Mouse (Mus musculus): ENCODE data around the gene Myo1h.

Myo1h gene

DNA sequence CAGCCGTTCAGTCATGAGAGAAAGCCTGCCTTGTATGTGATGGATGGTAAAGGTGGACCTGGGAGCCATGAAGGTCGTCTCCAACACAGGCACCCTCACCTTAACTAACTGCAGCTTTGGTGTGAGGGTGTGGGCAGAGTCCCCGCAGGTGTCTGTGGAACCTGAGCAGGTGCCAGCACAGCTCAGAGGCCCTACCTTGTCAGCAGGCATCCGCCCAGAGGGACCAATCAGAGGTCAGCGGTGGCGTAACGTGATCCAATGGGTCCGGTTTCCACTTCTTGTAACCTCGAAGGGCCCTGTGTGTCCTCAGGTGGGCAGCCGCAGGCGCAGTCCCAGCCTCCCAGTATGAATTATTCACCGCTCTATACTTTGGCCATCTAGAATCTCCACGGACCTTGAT, at the start of gene Myo1h:
TSS of gene Myo1h (plus strand) at position 293 of the 400 bp plus-strand sequence.
- in situ Hi-C loops (cut with MboI; ENCODE audit: unreplicated experiment in 2 of 2): loop anchor here in 1 of 2 experiments (25.0 kb wide), 1 partner anchor 602 kb away; no protein-coding TSS in a partner anchor

DNA sequence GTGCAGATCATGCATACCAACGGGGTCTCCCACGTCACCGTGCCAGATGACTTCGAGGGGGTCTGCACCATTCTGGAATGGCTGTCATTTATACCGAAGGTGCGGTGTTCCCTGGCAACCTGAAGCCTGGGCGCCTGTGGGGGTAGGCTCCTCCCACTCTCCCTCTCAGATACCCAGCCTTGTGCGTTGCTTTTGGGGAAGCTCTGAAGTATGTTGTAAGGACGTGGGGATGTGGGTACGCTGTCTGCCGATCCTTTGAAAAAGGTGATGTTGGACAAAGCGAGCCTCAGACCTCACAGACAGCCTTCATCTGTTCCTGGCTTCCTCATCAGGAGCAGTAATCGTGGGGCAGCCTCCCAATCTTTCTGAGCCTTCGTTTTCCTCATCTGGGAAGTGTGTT, 49.2 kb upstream of the Myo1h start:
- in situ Hi-C loops (cut with MboI; ENCODE audit: unreplicated experiment in 2 of 2): no loop called here

- in situ Hi-C loops (cut with MboI; ENCODE audit: unreplicated experiment in 2 of 2): no loop called here
Observed at GRCm38 (mm10) chr5:114246465-114246864, 42.5 kb upstream of the Myo1h start.

DNA sequence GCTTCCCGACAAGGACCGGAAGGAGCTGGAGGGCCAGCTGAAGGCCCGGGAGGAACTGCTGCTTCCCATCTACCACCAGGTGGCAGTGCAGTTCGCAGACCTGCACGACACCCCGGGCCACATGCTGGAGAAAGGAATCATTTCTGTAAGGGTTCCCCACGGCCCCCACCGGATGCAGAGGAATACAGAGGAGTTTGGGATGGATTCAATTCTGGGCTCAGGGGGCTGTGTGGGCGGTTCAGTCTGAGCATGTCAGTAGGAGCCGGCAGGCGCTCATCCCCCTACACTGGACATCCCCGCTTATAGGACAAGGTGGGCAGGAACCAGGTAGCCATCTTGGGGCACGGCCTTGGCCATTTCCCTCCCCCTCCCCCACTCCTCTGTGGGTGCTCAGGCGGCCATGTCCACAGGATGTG, 40.8 kb upstream of the Myo1h start:
- in situ Hi-C loops (cut with MboI; ENCODE audit: unreplicated experiment in 2 of 2): no loop called here

- in situ Hi-C loops (cut with MboI; ENCODE audit: unreplicated experiment in 2 of 2): no loop called here
Observed at GRCm38 (mm10) chr5:114259495-114259894, 29.5 kb upstream of the Myo1h start.

DNA sequence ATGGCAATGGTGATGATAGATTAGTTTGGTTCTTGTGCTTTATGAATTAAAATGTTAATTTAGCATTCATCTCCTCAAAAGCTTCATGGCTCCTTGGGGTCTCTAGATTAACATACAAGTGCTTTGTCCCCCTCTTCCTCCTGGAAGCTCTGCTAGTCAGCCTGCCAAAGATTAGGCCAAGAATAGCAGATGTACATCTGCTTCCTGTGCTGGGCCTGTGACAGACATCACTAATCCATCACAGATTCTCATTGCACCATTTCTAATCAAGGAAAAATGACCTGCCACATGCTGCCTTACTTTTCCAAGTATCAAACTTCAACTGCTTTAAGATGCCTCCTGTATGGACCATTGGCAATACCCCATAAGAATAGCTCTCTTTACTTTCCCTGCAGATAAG, 27.5 kb upstream of the Myo1h start:
- in situ Hi-C loops (cut with MboI; ENCODE audit: unreplicated experiment in 2 of 2): no loop called here

- in situ Hi-C loops (cut with MboI; ENCODE audit: unreplicated experiment in 2 of 2): no loop called here
Observed at GRCm38 (mm10) chr5:114264030-114264459, 24.9 kb upstream of the Myo1h start.

DNA sequence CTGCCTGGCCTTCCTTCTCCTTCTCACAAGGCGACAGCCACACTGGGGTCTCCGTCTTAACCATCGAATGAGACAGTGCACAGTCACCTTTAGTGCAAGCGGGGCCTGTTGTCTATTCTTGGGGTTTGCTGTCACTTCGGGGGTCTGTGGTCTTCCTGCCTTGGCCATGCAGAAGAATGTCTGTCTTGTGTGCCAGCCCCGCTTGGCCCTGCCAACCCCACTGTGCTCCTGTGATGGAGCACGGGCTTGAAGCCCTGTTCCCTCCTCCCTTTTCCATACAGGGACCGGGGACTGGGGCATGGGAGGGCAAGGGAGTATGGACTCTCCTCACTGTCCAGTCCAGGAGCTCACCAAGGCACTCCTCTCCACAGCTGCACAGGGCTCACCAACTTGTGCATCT, 24.2 kb upstream of the Myo1h start:
- in situ Hi-C loops (cut with MboI; ENCODE audit: unreplicated experiment in 2 of 2): no loop called here

GRCm38 (mm10) chr5:114268646-114269045, 20.3 kb upstream of the Myo1h start:
- in situ Hi-C loops (cut with MboI; ENCODE audit: unreplicated experiment in 2 of 2): no loop called here

- in situ Hi-C loops (cut with MboI; ENCODE audit: unreplicated experiment in 2 of 2): no loop called here
Observed at GRCm38 (mm10) chr5:114269499-114269898, 19.5 kb upstream of the Myo1h start.

GRCm38 (mm10) chr5:114269984-114270383, 19.0 kb upstream of the Myo1h start:
- in situ Hi-C loops (cut with MboI; ENCODE audit: unreplicated experiment in 2 of 2): no loop called here

DNA sequence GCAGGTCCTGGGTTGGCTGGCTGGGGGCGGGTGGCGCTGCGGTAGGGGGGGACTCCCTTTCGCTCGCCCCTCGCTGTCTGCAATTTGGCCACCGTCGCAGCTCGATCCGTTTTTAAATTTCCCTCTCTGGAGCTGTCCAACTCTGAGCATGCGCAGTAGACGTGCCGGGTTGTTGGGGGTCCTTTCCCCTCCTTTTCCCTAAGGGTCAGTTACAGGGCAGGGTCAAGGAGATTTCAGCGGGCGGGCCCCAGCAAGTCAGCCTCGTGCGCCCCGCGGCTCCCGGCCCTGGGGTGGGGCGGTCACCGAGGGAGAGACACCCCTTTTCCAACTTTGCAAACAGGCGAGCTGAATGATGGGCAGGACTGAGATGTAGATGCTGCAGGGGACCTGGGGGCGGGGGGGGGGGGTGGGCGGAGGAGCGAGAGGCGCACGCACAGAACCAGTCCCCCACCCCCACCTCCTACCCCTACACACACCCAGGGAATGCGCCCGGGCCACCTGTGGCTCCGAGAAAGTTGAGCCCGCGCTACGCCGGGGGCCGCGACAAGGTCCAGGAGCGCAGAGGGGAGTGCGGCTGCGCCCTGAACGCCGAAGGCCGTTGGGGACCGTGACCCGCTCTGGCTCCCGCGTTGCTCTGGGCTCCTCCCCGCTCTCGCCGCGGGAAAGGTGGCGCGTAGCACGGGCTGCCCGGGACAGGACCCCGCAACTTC, 15.1 kb upstream of the Myo1h start, which contains the start of gene Foxn4:
TSS of gene Foxn4 (minus strand) at position 115 of the 710 bp plus-strand sequence.
- in situ Hi-C loops (cut with MboI; ENCODE audit: unreplicated experiment in 2 of 2): no loop called here

- in situ Hi-C loops (cut with MboI; ENCODE audit: unreplicated experiment in 2 of 2): loop anchor here in 1 of 2 experiments (25.0 kb wide), 1 partner anchor 588 kb away; no protein-coding TSS in a partner anchor
Observed at GRCm38 (mm10) chr5:114275339-114275738, 13.6 kb upstream of the Myo1h start.

DNA sequence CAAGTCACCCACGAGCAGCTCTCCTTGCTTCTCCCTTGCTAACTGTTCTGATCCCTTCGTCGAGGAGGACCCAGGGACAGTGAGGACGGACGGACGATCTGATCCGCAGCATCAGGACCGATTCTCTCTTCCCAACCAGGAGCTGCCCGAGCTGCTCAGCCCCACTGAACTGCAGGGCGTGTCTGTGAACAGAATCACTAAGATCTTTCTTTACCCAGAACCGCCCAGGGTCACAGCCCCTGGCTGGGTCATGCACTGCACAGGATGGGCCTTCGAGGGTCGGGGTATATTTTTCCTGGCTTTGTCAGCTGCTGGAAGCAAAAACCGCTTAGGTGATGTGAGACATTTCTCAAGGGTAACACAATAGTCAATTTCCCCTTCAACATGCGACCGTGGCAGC, 13.0 kb upstream of the Myo1h start:
- in situ Hi-C loops (cut with MboI; ENCODE audit: unreplicated experiment in 2 of 2): loop anchor here in 1 of 2 experiments (25.0 kb wide), 1 partner anchor 589 kb away; no protein-coding TSS in a partner anchor

- in situ Hi-C loops (cut with MboI; ENCODE audit: unreplicated experiment in 2 of 2): loop anchor here in 1 of 2 experiments (25.0 kb wide), 1 partner anchor 592 kb away; no protein-coding TSS in a partner anchor
Observed at GRCm38 (mm10) chr5:114279382-114280143, 9.4 kb upstream of the Myo1h start.

GRCm38 (mm10) chr5:114282346-114282745, 6.6 kb upstream of the Myo1h start:
- in situ Hi-C loops (cut with MboI; ENCODE audit: unreplicated experiment in 2 of 2): loop anchor here in 1 of 2 experiments (25.0 kb wide), 1 partner anchor 595 kb away; no protein-coding TSS in a partner anchor

DNA sequence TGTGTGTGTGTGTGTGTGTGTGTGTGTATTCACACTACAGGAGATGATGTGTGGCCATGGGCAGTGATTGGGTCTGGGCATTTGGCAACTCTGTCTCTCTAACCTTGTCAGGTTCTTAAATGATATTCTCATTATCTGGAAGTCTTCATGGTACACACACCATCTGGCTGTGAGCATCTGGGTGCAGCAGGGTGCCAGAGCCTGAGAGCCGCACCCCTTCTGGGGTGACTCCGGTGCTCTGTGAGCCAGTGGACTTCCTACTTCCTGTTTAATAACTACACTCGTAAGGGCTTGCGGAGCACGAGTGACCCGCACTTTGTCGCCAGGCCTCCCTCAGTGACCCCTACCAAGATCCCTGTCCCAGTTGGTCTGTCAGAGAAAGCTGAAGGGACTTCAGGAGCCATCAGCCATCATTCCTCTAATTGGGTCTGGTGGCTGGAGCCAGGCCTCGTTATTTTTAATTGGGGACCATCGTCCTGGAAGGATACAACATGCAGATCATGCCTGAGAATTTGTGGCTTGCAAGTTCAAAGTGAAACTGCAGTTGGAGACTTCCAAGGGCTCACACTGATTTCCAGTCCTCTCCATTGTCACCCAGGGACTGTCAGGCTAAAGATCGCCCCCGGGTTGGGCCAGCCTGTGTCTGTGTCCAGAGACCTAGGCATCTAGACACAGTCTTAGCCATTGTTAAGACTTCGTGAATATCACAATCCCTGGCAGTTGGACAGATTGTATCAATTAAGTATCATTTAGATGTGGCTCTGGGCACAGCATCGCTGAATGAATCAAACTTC, 4.2 kb upstream of the Myo1h start:
- in situ Hi-C loops (cut with MboI; ENCODE audit: unreplicated experiment in 2 of 2): loop anchor here in 1 of 2 experiments (25.0 kb wide), 1 partner anchor 598 kb away; no protein-coding TSS in a partner anchor

- in situ Hi-C loops (cut with MboI; ENCODE audit: unreplicated experiment in 2 of 2): loop anchor here in 1 of 2 experiments (25.0 kb wide), 1 partner anchor 598 kb away; no protein-coding TSS in a partner anchor
Observed at GRCm38 (mm10) chr5:114285398-114285700, 3.6 kb upstream of the Myo1h start.

DNA sequence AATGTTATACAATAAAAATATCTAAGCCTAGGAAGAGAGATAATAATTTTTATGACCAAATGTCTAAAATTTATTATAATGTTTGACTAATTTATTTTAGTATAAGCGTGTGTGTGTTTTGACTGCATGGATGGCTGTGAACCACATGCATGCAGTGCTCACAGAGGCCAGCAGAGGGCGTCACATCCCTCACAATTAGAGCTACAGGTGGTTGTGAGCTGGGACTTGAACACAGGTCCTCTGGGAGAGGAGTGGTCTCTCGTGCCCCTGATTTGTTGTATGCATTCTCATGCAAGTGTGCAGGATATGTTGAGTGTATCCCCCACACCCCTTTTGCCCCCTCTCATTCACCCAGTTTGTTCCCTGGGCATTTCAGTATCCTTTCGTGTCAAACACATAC, 2.9 kb upstream of the Myo1h start:
- in situ Hi-C loops (cut with MboI; ENCODE audit: unreplicated experiment in 2 of 2): loop anchor here in 1 of 2 experiments (25.0 kb wide), 1 partner anchor 599 kb away; no protein-coding TSS in a partner anchor

DNA sequence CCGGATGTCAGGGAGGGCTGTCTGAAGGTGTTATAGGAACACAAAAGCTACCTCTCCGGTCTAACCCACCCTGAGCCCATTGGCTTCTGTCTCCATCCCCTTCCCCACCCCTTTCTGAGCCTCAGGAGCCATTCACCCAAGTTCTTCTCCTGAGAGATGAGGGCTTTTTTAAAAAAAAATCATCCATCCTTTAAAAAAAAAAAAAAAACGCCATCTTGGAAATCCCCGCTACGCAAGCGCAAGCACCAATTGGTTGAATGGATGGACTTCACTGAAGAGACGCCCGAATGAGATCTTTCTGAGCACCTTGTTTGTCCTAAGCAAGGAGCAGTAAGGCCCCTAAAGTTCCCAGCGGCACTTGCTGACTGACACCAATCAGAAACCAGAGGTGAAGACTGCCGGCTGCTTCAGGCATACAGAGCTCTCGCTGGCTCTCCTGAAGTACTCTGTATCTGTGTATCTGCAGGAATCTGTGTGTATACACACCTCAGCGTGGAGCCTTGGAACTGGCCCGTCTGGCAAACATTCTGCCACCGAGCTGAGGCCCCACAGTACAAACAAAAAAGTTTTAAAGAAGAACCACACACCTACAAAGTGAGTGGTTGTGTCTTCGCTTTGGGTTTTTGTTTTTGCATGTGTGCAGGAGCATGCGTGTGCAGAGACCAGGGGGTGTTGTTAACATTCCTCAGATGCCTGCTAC, 1.9 kb upstream of the Myo1h start:
- in situ Hi-C loops (cut with MboI; ENCODE audit: unreplicated experiment in 2 of 2): loop anchor here in 1 of 2 experiments (25.0 kb wide), 1 partner anchor 600 kb away; no protein-coding TSS in a partner anchor

Data from v-Abl transformed pro-B cells (cell line).